Mouse (Mus musculus) lung, adult 2 months (tissue): ENCODE data around the gene Olfr1179.

Experiments used
- CTCF ChIP-seq: fragments of 200-500 bp; IDR thresholded peaks from 2 replicates; pipeline ENCODE4 v1.5.1; 2011; ENCODE audit warnings: mild to moderate bottlenecking, low read length, control low read depth; ENCODE audit not compliant: insufficient read depth
- POLR2A ChIP-seq: fragments of 200-500 bp; IDR thresholded peaks from 2 replicates; pipeline ENCODE4 v1.6.1; 2011; ENCODE audit warnings: low read depth, mild to moderate bottlenecking, control low read depth, low read length, borderline replicate concordance; ENCODE audit errors: extremely low read depth

- TF ChIP-seq POLR2A (no peak), CTCF (no peak)
Measured at GRCm38 (mm10) chr2:88406353-88406752, at the start of gene Olfr1179.
